ENCODE assay signal across 1 mouse cellular context in the genomic region with DNA sequence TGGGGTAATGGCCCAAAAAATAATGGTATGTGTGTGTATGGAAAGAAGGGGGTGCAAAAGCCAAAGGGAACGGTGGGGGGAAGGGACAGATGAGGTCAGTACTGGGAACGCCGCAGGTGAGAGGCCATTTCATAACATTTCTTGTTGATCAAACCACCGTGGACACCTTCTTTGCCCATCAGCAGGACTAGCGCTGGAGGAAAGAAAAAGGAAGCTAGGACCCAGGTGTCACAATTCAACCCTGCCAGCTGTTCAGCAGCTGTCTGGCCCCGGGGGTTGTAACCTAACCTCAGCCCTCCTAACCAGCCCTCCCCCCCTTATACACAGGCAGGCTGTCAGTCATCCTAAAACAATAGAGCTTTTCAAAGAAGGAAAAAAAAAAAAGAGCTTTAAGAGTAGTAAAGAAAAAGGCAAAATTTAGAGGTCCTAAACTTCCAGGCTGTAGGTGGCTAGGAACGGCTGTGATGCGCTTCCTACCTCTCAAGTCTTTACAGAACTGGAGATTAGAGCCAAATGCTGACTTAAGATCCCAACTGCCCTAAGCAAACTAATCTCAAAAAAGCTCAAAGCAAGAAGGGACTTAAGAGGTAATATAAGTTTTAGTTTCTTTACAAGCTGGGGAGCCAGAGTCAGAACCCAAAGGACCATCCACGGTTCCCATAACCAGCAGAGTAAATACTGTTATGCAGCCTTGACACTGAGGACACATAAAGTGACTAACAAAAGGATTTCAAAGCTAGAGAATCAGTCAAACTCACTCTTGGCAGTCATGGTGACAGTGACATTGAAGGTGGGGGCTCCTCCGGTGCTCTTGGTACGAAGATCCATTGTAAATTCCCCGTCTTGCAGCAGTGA.
TF ChIP-seq lines count a peak whose summit lies in the region.

No protein-coding gene starts in this region.

TF ChIP-seq in MEL, 35 proteins besides CTCF, POLR2A, EP300 and RAD21:
- TF ChIP-seq TAL1 (IDR thresholded peaks at IDR 0.05; ENCODE audit: low read length) (no peak), MEF2A (IDR thresholded peaks at IDR 0.05; ENCODE audit: extremely low read depth, insufficient replicate concordance, low read depth, low read length, poor library complexity, severe bottlenecking) (no peak), SIN3A (IDR thresholded peaks at IDR 0.05; ENCODE audit: low read length) (peak; percentile 57), BHLHE40 (IDR thresholded peaks at IDR 0.05; ENCODE audit: borderline replicate concordance, low read depth, low read length) (no peak), CHD1 (IDR thresholded peaks at IDR 0.05; ENCODE audit: low read depth, low read length) (no peak), GABPA (IDR thresholded peaks at IDR 0.05; ENCODE audit: low read depth, low read length) (no peak), ZC3H11A (IDR thresholded peaks at IDR 0.05; ENCODE audit: low read depth, low read length) (no peak), ETS1 (IDR thresholded peaks at IDR 0.05; ENCODE audit: low read depth, low read length) (peak; percentile 85), POLR2AphosphoS2 (IDR thresholded peaks at IDR 0.05; ENCODE audit: low read length) (peak; percentile 21; the same call in 1 of the 2 replicates), ZNF384 (IDR thresholded peaks at IDR 0.05; ENCODE audit: low read depth, low read length) (no peak), CHD2 (IDR thresholded peaks at IDR 0.05; ENCODE audit: low read length) (peak; percentile 3; the same call in 1 of the 2 replicates)
TF ChIP-seq in MEL: peak in this region for 4.
